Mouse (Mus musculus): ENCODE data around the gene Ankrd65.

DNA sequence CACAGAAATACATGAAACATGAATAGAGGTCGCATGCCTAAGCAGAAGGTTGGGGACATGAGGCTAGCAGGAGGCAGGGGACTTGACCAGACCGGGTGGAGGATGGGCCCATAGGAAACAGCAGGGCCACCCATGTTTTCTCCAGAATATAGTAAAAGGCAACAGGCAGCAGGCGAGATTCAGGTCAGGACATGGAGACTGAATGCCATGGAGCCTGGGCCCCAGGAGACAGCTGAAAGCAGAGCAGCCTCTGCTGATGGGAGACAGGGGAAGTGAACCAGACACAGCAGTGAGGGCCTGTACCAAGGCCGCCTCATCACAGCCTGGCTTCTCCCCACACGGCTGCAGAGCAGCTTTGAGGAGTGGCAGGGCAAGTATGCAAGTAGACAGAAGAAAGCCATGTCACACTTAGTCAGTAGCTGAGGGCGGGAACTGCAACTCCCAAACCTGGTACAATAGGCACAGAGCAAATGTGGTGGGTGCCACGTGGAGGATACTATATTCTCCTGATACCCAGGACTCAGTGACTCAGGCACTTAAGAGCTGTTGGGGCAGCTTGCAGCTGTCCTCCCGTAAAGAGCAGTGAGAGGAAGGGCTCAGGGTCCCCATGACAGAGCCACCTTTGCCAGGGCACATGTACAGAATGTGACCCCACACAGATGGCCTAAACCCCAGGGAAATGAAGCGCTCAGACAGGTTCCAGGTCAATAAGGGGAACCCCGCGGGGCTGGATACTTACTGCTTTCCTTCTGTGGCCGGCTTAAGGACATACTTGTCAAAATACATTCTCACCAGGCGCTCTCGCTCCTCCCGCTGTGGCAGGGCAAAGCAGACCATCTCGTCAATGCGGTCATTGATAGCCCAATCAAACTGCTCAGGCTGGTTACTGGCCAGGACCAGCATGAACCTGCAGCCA, 43.4 kb upstream of the Ankrd65 start:
- no peak for TF ChIP-seq POLR2A (IDR thresholded peaks at IDR 0.05; ENCODE audit: borderline replicate concordance, extremely low read depth, insufficient read depth, insufficient read length, poor library complexity, severe bottlenecking)
- no peak for TF ChIP-seq CTCF (IDR thresholded peaks at IDR 0.05; ENCODE audit: borderline replicate concordance, extremely low read depth, insufficient read depth, insufficient read length)
